Mouse (Mus musculus) left cerebral cortex, postnatal 14 days (tissue): ENCODE measurements around the gene AC124108.1. TPM values are rescaled to one million over a fixed set of nuclear protein-coding genes. Genes with fewer than 3 reads are reported as not detected.
A peak's percentile ranks its signal among the peaks of the same experiment; 100 is the strongest.

ENCODE experiments used
- DNase-seq, 2 experiments: peaks; one replicate each; pipeline ENCODE4 v3.0.0; 2021 to 2022; ENCODE audit warnings: low spot score in 2 of 2, mixed read lengths in 1 of 2
- intact Hi-C: fragments of 180-260 bp; cut with DNase I; formaldehyde crosslinking; loops from one replicate; pipeline ENCODE4 v1.15.1; 2025
- microRNA-seq, 2 experiments: library from miRNA; unstranded; fragments of <30 nt; microRNA quantifications; one replicate each; pipeline ENCODE4 v1.2.0; 2022
- total RNA-seq, 2 experiments: library from RNA; stranded (reverse); gene quantifications; 2 replicates each; pipeline ENCODE4 v1.2.3; 2021

Gene AC124108.1
- total RNA-seq, 2 experiments from 2014 or later: 3.7 to 3.9 TPM

DNA sequence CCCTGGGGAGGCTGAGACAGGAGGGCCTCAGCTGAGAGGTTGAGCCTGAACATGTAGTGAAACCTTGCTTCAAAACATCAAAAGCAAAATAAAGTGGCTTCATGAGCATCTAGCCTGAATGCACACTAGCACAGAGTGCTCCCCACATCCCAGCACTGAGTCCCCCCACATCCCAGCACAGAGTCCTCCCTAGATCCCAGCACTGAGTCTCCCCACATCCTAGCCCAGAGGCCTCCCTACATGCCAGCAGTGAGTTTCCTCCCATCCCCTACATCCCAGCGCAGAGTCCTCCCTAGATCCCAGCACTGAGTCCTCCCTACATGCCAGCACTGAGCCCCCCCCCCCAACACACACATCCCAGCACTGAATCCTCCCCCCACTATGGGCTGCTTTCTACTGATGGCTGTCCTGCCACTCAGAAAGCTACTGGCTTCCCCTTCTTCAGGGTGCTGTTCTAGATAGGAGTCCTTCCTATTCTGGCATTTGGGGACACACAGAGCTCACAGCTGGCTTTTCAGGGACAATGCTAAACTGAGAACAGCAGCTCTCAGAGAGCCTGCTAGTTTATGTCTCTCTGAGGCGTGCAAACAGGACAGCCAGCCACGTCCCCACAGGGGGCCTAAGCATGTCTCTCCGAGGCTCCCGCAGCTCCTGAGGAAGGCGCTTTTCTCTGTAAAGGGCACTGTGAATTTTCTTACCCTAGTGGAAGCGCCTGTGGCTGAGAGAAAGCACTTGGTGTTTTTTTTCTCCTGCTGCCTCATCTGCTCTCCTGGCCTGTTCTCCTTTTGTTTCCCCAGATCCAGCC, 40.4 kb downstream of the AC124108.1 start:
- DNase-seq: no peak
- intact Hi-C loops: no loop called here

DNA sequence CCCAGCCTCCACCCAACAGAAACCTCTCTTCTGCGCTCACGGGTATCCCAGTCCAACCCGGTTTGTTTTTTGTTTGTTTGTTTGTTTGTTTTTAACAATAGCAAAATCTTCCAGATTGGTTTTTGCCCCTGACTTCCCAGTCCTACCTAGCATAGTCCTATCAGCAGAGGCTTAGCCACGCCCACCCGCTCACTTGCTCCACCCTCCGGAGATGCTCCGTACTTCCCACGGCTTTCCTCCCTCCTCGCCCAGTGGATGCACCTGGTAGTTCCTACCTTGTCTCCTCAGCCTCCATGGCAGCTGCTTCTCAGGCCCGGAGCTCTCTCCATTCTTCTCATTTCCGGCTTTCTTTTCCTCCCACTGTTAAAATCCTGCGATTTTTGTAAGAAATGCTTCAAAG, 42.3 kb downstream of the AC124108.1 start:
- peak in 1 of 2 experiments; percentile 37 for DNase-seq
- intact Hi-C loops: no loop called here

DNA sequence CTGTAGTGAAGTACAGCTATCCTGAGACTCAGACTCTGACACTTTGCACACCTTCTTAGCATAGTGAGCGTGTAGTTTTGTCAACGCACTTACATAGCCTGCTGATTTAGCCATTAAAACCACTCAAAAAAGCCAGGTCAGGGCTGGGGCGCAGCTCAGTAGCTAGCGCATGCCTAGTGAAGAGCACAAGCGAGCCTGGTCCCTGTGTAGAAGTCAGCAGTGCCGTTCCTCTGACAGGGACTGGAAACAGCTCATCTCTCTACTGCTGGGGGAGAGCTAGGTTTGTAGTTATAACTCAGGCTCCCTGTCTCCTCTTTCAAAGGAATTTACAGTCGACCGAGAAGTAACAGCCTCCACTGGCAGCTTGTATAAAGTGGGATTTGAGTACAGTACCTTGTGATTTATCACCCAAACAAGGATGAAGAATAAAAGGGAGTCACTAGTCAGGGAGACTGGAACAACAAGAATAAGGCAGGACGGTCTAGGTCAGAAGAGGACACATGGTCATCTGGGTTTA, 43.6 kb downstream of the AC124108.1 start:
- DNase-seq: no peak
- intact Hi-C loops: no loop called here

DNA sequence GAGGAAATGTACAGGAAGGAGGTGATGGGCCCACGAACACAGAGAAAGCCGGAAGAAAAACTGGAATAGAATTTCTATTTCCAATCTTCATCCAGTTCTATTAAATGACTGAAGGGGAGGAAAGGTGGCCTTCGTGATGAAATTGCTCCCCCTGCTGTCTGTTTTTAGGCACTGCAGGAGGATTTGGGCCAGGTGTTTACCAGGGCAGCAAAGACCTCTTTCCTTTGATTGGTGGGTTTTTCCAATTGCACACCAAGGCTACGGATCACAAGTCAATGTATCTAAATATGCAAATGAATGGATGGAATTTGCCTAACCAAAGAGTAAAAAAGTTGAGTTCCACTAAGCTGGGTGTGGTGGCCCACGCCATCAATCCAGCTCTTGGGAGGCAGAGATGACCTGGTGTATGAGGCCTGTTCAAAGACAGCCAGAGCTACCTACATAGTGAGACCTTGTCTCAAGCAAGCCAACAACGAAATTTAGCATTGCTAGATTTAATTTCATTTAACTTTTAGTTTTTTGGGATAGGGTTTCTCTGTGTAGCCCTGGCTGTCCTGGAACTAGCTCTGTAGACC, 46.4 kb downstream of the AC124108.1 start:
- intact Hi-C loops: loop anchor here (1.0 to 2.0 kb wide), 2 partner anchors 81 to 116 kb away; no protein-coding TSS in a partner anchor
- peak; percentile 38 to 69 for DNase-seq

DNA sequence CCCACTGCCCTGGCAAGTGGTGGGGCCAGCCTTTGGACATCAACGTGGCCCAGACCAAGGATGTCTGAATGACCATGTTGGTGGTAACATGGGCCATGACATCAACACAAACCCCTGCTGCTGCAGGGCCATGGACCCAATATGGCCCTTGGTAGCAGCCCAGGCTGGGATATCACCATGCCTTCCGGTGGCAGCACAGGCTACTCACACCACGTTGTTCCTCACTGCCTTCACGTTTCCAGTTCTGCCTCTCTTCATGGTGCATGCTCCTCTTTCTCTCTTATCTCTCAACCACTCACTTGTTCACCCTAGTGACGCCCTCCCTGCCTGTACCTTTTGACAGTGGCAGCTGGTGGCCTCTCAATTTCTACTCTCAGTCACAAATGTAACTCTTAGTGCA, 53.8 kb downstream of the AC124108.1 start:
- intact Hi-C loops: no loop called here
- DNase-seq: no peak

DNA sequence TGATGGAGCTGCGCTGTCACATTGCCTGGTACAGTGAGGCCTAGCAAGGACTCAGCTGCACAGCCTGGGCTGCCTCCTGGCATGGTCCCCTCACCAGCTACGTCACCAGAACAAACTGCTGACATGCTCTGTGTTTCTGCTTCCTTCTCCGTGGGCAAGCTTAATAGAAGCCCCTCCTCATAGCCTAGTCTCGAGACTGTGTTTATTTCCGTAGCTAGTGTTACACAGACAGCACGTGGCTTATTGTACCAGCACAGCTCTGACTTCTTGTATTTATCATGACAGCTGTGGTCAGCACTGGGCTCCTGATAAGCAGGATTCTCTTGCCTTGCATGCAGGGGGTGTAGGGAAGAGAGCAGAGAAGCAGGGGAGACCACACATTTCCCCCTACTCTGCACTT, 54.9 kb downstream of the AC124108.1 start:
- intact Hi-C loops: no loop called here
- peak in 1 of 2 experiments; percentile 40 for DNase-seq

DNA sequence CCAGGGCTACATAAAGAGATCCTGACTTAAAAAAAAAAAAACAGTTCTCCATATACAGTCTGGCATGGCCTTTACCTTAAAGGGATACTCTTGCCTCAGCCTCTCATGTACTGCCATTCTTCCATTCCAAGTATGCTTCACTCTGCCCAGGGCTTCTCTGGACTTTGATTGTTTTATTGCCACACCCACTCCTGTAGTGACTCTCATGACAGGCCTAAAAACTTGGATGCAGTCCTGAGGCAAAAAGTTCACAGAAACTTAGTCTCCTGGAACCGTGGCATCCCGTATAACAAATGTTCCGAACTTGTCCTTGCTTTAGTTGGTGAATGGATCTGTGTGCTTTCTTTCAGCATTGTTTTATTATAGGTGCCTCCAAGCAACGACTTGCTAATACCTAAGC, 55.4 kb downstream of the AC124108.1 start:
- intact Hi-C loops: no loop called here
- no peak for DNase-seq

DNA sequence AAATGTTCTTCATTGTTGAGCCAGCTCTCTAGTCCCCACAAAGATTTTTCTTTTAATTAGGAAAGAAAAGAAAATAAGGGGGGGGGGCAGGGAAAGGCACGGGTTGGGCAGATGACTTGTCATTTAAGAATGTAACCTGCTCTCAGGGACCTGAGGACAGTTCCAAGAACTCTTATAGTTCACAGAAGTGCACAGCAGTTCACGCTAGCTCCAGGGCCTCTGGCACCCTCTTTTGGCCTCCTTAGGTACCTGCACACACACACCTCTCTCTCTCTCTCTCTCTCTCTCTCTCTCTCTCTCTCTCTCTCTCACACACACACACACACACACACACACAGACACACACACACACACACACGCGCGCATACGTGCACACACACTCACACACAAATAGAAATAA, 63.2 kb downstream of the AC124108.1 start:
- DNase-seq: no peak
- intact Hi-C loops: no loop called here

Small RNA genes within 50 kb of the gene (microRNA-seq; reads per million reads assigned to microRNA genes)
- 82.8 to 261 reads per million in 2 experiments for gene Mir135b

Other genes with a start within 250 kb of the AC124108.1 start
- gene Slc45a3, start 228.5 kb upstream of the AC124108.1 start, total RNA-seq: 1 to 10 TPM in 1 of 2 experiments, under 1 TPM in 1; 0.97 to 1.8 TPM
- gene Elk4, start 183.8 kb upstream of the AC124108.1 start, total RNA-seq: 10 to 100 TPM; 54.5 to 58.8 TPM
- 10 to 100 TPM; 86.2 to 87.4 TPM for gene Mfsd4a, start 123.4 kb upstream of the AC124108.1 start, total RNA-seq
- gene Cdk18, start 51.8 kb upstream of the AC124108.1 start, total RNA-seq: 10 to 100 TPM; 17.0 to 28.3 TPM
- 1 to 10 TPM; 4.1 to 4.6 TPM for gene Lemd1, start within 50 bp of the AC124108.1 start, total RNA-seq
- not detected for gene Gm10188, start 38.3 kb downstream of the AC124108.1 start, total RNA-seq
- gene Klhdc8a, start 107.2 kb downstream of the AC124108.1 start, total RNA-seq: 10 to 100 TPM; 13.1 to 16.8 TPM
- gene Nuak2, start 124.7 kb downstream of the AC124108.1 start, total RNA-seq: 1 to 10 TPM; 1.6 to 1.7 TPM
- gene Tmcc2, start 199.8 kb downstream of the AC124108.1 start, total RNA-seq: 100 to 1,000 TPM; 128 to 132 TPM
- 10 to 100 TPM; 32.4 to 32.6 TPM for gene Dstyk, start 226.1 kb downstream of the AC124108.1 start, total RNA-seq